Mouse (Mus musculus) retina, postnatal 1 day (tissue): ENCODE results near the gene Mmp7.

Experiments
- DNase-seq: peaks from one replicate; pipeline ENCODE4 v3.0.0-alpha.2; 2012

Mmp7 gene

DNA sequence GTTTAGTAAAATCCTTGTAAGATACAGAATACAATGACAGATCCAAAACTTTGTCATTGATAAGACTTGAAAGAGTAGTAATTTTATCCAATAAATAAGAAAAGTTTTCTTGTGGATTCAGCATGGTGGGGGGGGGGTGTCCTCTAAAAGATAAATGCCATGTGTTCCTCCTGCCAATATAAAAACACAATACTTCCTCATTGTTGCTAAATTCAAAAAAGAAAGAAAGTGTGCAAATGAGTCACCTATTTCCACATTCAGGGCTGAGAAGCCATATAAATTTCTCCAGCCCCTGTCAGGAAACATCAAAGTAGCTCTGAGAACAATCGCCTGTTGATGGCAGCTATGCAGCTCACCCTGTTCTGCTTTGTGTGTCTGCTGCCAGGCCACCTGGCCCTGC is at the start of gene Mmp7:
Mmp7 (plus strand) TSS at position 301 of the 400 bp plus-strand sequence.
- DNase-seq: no peak

- DNase-seq: no peak
These were observed 44.0 kb upstream of the Mmp7 start for GRCm38 (mm10) chr9:7647901-7648300.

GRCm38 (mm10) chr9:7650397-7651180 is 41.3 kb upstream of the Mmp7 start:
- no peak for DNase-seq

DNA sequence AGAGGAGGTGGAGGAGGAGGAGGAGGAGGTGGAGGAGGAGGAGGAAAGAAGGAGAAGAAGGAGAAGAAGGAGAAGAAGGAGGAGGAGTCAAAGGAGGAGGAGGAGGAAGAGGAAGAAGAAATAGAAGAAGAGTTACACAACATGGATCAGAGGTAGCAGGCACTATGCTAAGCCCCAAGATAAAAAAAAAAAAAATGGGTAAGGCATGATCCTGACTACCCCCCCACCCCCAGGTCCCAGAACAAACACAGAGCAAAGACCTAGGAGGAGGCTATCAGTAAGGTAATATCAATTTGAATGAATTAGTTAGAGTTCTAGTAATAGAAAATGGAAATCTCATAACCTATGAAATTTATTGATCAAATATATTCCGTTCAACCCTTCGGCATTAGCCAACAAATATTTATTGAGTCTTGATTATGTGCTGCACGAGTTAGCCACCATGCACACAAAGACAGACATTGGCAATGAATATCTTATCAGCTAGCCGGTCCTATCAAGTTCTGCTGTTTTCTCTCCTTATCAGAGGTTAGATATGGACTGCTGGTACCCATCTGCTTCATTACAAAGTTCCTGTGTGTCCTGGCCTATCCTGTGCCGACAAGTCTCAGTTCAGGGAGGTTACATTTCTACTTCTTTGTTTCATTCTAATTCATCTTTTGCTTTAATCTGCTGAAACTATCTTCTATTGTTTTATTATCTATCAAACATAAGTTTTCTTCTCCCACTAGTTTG is 39.4 kb upstream of the Mmp7 start:
- no peak for DNase-seq

DNA sequence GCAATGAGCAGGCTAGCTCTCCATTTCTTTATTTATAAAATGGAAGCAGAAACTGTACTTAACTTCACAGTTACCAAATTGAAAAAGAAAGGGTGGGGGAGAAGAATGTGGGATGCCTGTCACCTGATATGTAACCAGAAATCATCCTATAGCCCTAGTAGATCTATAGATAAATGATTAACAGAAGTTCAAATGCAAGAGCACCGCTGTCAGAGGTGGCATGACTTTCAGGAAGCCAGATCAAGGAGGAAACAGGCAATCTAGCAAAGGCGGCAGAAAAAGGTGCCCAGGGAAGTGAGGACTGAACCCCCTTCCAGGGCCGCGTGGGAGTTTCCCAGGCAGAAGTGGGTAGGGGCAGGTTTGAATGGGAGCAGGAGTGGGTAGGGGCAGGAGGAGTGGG is 33.9 kb upstream of the Mmp7 start:
- no peak for DNase-seq

DNA sequence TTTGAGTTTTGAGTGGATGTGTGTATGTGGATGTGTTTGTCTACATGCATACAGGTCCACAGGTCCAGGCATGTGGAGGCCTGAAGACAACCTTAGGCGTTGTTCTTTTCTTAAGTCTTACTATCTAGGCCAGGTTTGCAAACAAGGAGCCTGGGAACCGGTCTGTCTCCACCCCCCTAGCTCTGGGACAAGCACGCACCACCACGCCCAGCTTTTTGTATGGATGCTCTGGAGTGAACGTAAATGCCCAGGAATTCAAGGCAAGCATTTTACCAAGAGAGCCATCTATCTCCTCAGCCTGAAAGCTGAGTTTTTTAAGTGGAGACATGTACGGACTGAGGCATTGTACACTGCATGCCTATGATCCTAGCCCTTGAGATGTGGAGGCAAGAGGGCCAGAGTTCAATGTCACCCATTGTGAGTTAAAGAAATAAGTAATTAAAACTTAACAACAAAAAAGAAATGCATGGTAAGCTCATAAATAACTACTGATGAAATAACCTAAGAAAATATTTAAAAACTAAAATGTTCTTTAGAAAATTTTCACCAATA is 32.3 kb upstream of the Mmp7 start:
- DNase-seq: no peak

DNA sequence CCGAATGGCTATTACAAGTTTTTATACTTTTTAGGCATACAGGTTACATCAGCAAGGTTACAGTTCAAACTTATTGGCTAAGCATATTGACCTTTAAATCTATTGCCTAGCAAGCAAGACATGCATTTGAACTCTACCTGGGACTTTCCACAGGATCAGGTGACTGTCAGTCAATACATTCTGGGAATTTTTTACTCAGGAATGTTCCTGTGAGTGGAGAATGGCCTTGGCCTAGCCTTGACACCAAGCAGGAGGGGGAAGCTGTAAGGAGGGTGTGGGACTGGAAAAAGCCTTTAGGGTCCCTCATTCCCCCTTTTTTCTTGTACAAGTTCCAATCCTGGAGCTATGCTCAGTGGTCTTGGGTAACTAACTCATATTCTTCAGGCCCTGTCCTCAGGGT is 30.5 kb upstream of the Mmp7 start:
- DNase-seq: no peak

DNA sequence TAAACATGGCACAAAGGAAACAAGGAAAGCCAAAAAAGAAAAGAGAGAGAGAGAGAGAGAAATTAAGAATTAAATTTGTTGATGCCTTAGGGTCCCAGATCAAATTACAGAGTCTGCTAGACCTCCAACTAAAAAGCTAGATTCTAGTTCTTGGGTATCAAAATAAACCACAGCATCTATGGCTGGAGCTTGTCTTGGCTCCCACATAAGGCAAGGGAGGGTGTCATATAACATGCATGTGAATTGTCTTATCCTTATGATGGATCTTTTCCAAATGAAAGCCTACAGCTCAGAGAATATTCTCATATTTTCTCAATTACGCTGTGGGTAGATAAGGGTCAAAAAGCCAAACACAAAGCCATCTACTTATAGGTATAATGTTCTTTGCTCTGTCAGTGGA is 22.2 kb upstream of the Mmp7 start:
- DNase-seq: no peak

DNA sequence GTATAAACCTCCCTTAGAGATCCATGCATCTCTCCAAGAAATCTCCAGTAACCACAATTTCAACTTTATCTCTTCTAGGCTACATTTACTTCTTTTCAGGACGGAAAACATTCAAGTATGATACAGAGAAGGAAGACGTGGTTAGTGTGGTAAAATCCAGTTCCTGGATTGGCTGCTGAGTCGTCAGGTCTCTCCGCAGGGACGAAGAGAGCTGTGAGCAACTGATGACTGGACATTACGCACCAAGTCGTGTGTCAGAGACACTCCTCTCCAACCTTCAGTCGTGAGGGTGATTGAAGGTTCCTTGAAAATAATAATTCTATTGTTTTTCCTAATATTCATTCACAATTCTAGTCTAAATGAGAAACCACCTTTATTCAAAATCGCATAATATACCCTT is 18.9 kb upstream of the Mmp7 start:
- no peak for DNase-seq

DNA sequence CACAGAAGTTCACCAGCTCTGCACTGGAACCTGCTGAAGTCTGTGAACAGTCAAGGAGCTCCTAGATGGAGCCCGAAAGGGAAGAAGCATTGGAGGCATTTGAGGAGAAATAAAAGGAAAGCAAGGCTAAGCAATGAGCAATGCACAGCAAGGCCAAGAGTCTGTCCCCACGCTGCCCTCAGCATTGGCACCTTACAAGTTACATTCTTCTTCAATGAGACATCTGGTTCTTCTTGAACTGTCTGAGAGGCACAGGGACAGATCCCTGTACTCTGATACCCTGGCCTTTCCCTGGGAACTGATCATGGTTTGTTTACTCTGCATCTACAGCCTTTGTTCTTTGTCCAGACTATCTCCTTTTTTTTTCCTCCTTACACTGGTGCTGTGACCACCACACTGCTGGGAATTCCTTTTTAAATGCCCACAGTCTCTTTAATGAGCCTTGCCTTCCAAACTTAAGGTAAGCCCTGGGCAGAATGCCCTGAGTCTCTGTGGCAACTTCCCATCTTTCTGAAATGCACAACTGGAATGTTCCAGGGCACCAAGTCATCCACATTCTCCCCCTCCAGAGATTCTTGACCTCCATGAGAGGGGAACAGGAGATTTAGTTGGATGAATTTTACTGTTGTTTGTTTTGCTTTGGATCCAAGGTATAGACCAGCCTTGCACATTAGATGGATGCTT is 13.6 kb upstream of the Mmp7 start:
- no peak for DNase-seq

DNA sequence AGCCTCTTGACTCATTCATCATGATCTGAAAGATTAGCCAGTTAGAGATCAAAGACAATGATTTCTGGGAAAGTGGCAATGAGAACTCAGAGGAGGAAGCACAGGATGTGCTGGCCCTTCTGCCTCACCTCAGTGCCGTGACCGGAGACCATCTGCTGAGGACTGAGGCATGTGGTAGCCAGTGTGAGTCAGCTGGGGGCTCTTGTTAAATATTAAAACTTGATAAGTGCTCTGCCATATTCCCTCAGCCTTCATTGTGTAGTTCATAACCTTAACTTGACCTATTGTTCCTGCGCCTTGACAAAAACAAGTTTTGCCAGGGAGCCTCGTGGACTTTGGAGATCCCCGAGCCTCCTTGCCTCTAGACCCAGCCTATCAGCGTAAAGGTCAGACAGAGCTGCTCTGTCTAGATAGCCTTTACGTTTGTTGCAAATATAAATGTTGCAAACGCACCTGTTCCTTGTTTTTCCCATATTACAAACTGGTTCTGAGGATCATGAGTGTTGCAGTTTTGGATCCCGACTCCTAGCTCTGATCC is 9.7 kb upstream of the Mmp7 start:
- DNase-seq: no peak

DNA sequence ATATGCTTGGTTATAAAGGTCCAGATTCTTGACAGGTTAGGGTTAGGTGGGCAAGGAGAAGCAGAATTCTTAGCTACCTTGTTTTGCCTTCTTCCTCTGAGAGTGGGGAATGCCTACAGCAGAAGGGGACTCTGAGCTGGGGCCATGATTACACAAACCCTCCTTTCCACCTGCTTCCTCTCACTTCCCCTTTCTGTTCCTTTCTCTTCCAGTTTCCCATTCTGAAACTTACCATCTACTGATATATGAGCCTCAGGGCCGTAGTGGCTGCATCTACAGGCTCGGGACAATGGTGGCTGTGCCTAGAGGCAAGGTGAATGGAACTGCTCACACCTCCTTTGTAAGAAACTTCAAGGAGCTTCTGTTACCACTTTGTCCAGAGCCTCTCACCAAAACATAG is 5.9 kb upstream of the Mmp7 start:
- DNase-seq: no peak

DNA sequence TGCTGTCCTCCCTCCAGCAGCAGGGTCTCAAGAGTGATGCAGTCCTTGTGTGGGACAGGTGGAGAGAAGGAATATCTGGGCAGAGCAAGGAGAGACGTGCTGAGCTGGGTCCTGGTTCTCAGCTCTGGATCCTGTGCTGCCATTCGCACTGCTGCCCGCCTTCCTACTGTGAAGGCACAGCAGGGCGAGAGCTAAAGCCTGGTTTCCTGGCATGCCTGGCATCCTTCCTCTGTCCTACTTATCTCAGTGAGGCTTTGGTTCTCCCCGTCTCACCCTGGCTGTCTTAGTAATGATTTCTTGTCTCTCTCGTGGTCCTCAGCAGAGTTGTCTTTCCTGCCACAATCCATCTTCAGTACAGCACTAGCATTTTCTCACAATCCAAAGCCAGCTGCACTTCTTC is 2.1 kb upstream of the Mmp7 start:
- no peak for DNase-seq

DNA sequence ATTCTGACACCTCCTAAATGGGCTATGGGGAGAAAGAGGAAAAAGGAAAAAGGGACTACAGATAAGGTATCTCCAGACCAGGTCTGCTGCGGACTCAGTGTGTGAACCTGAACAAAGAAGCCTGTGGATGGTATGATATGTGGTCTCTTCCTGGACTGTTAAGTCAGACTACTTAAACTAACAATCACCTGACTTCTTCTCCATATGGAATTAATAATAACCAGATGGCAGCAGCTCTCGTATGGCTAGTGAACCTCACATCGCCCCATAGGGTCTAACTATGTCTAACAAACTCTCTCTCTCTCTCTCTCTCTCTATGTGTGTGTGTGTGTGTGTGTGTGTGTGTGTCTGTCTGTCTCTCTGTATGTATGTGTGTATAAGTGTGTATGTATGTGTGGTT is 2.1 kb downstream of the Mmp7 start:
- no peak for DNase-seq

- DNase-seq: no peak
These were observed 3.8 kb downstream of the Mmp7 start for GRCm38 (mm10) chr9:7695646-7696045.

GRCm38 (mm10) chr9:7708698-7709097 is 16.8 kb downstream of the Mmp7 start:
- DNase-seq: no peak

GRCm38 (mm10) chr9:7711196-7711595 is 19.3 kb downstream of the Mmp7 start:
- no peak for DNase-seq

GRCm38 (mm10) chr9:7714062-7714907 is 22.4 kb downstream of the Mmp7 start:
- peak; percentile 72 for DNase-seq

DNA sequence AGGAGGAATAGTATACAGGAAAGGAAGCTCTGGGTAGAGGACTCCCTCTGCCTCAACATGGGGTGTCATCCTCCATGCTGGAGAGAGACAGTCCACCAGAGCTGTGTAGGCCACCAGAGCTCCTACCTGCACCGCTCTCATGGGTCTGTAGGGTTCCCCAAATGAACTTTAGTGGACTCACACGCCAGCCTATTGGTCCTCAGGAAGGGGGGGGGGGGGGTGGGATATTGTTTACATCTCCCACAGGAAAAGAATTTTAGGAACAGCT is 23.0 kb downstream of the Mmp7 start:
- no peak for DNase-seq

- DNase-seq: no peak
These were observed 29.7 kb downstream of the Mmp7 start for GRCm38 (mm10) chr9:7721543-7721942.

DNA sequence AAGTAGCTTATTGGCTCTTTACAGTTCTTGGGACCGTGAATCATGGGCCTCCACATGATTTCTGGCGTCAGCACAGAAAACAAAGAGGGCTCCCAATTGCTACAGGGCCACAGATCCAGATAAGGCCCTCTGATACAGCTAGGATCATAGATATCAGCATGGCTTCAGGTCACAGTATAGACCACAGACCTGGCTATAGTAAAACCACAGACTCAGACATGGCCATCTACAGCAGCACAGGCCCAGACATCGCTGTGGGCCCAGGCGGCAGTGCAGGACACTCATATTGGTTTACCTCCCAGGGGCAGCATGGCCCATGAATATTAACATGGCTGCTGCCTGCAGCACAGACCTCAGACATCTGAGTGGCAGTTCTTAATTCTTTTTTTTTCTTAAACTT is 37.1 kb downstream of the Mmp7 start:
- DNase-seq: no peak

DNA sequence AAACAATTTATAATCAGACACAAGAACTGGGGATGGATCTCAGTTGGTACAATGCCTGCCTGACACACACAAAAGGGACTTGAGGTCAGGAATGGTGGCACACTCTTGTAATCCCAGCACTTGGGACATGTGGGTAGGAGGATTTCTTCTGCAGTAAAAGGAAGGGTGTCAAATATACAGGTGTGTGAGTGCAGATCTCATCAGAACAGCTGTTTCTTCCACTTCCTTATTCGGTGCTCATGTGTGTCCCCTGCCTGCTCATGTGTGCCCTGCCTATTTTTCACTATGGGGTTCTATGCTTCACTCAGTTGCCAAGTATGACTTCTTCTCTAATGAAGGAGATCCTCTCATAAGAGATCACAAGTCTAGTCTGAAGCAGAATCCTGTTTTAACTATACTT is 50.8 kb downstream of the Mmp7 start:
- DNase-seq: no peak

- no peak for DNase-seq
These were observed 52.3 kb downstream of the Mmp7 start for GRCm38 (mm10) chr9:7744156-7744555.
